Mouse (Mus musculus) MEL (cell line): ENCODE results near the gene Xpo6. TPM values are rescaled to one million over a fixed set of nuclear protein-coding genes. Genes with fewer than 3 reads are reported as not detected.

Experiments
- DNase-seq: peaks from one replicate; pipeline ENCODE4 v3.0.0; 2011; ENCODE audit warnings: low read depth, low spot score
- H3K27ac ChIP-seq: 2 replicates; pipeline ENCODE4 v1.5.1; 2012; ENCODE audit warnings: low read depth, mild to moderate bottlenecking, control low read depth, low read length, moderate library complexity; ENCODE audit not compliant: control insufficient read depth
- H3K27me3 ChIP-seq, 2 experiments: fragments of 150-350 bp in 1 of 2; sonication (generic) in 1 of 2; 2 replicates each; pipeline ENCODE4 v1.6.1; 2012; ENCODE audit warnings: low read length in 2 of 2, mild to moderate bottlenecking in 2 of 2, improper control_type of control experiment in 1 of 2, moderate library complexity in 1 of 2; ENCODE audit not compliant: insufficient read depth in 2 of 2, control insufficient read depth in 1 of 2
- H3K36me3 ChIP-seq, 2 experiments: 2 replicates each; pipeline ENCODE4 v1.6.1; 2012 to 2014; ENCODE audit warnings: low read length in 2 of 2, improper control_type of control experiment in 1 of 2, inconsistent platforms in 1 of 2, mild to moderate bottlenecking in 1 of 2; ENCODE audit not compliant: insufficient read depth in 2 of 2, control insufficient read depth in 1 of 2
- H3K4me1 ChIP-seq, 2 experiments: fragments of 150-350 bp in 1 of 2; sonication (generic) in 1 of 2; 2 replicates each; pipeline ENCODE4 v1.6.1; 2012; ENCODE audit warnings: low read length in 2 of 2, improper control_type of control experiment in 1 of 2, mild to moderate bottlenecking in 1 of 2; ENCODE audit not compliant: insufficient read depth in 2 of 2, control insufficient read depth in 1 of 2
- H3K4me3 ChIP-seq, 2 experiments: fragments of 150-350 bp in 1 of 2; sonication (generic) in 1 of 2; 2 replicates each; pipeline ENCODE4 v1.5.1; 2012; ENCODE audit warnings: low read depth in 2 of 2, low read length in 2 of 2, mild to moderate bottlenecking in 2 of 2, moderate library complexity in 2 of 2, control low read depth in 1 of 2, improper control_type of control experiment in 1 of 2; ENCODE audit not compliant: control insufficient read depth in 1 of 2, insufficient read depth in 1 of 2
- H3K79me2 ChIP-seq: 2 replicates; pipeline ENCODE4 v1.6.1; 2012; ENCODE audit warnings: mild to moderate bottlenecking, low read length, moderate library complexity; ENCODE audit not compliant: control insufficient read depth, poor library complexity, insufficient read depth
- H3K9ac ChIP-seq: 2 replicates; pipeline ENCODE4 v1.6.1; 2012; ENCODE audit warnings: low read depth, mild to moderate bottlenecking, control low read depth, low read length, moderate library complexity; ENCODE audit not compliant: control insufficient read depth, poor library complexity, severe bottlenecking
- H3K9me3 ChIP-seq: fragments of 150-350 bp; sonication (generic); replicated peaks from 2 replicates; pipeline ENCODE4 v1.6.1; 2012; ENCODE audit warnings: mild to moderate bottlenecking, low read length, improper control_type of control experiment, moderate library complexity; ENCODE audit not compliant: insufficient read depth
- CHD1 ChIP-seq: IDR thresholded peaks from 2 replicates; pipeline ENCODE4 v1.6.1; 2012; ENCODE audit warnings: low read depth, mild to moderate bottlenecking, inconsistent platforms, low read length, improper control_type of control experiment
- E2F4 ChIP-seq: IDR thresholded peaks from 2 replicates; pipeline ENCODE4 v1.6.1; 2011; ENCODE audit warnings: low read depth, low read length, improper control_type of control experiment, borderline replicate concordance
- GABPA ChIP-seq: IDR thresholded peaks from 2 replicates; pipeline ENCODE4 v1.6.1; 2012; ENCODE audit warnings: low read depth, mild to moderate bottlenecking, inconsistent platforms, low read length, improper control_type of control experiment, moderate library complexity
- GATA1 ChIP-seq: IDR thresholded peaks from 2 replicates; pipeline ENCODE4 v1.6.1; 2011; ENCODE audit warnings: low read depth, low read length, improper control_type of control experiment
- HCFC1 ChIP-seq: IDR thresholded peaks from 2 replicates; pipeline ENCODE4 v1.6.1; 2012; ENCODE audit warnings: low read depth, mild to moderate bottlenecking, inconsistent platforms, low read length, improper control_type of control experiment, moderate library complexity
- KAT2A ChIP-seq: conservative IDR thresholded peaks from 2 replicates; pipeline ENCODE4 v1.6.1; 2012; ENCODE audit warnings: low read depth, low read length, improper control_type of control experiment, inconsistent platforms
- MAFK ChIP-seq: IDR thresholded peaks from 2 replicates; pipeline ENCODE4 v1.6.1; 2011; ENCODE audit warnings: low read depth, mild to moderate bottlenecking, low read length, improper control_type of control experiment, borderline replicate concordance
- MEF2A ChIP-seq: IDR thresholded peaks from 2 replicates; pipeline ENCODE4 v1.6.1; 2014; ENCODE audit warnings: low read depth, mild to moderate bottlenecking, inconsistent platforms, low read length, improper control_type of control experiment; ENCODE audit not compliant: poor library complexity, insufficient replicate concordance, severe bottlenecking; ENCODE audit errors: extremely low read depth
- MXI1 ChIP-seq: IDR thresholded peaks from 2 replicates; pipeline ENCODE4 v1.6.1; 2011; ENCODE audit warnings: mild to moderate bottlenecking, low read depth, low read length, improper control_type of control experiment
- NELFE ChIP-seq: IDR thresholded peaks from 2 replicates; pipeline ENCODE4 v1.6.1; 2011; ENCODE audit warnings: low read depth, low read length, improper control_type of control experiment
- POLR2A ChIP-seq, 2 experiments: IDR thresholded peaks; 2 replicates each; pipeline ENCODE4 v1.6.1; 2011 to 2012; ENCODE audit warnings: low read length in 2 of 2, mild to moderate bottlenecking in 2 of 2, control low read depth in 1 of 2, improper control_type of control experiment in 1 of 2, low read depth in 1 of 2, moderate library complexity in 1 of 2; ENCODE audit not compliant: control insufficient read depth in 1 of 2, insufficient read depth in 1 of 2, poor library complexity in 1 of 2
- RCOR1 ChIP-seq: IDR thresholded peaks from 2 replicates; pipeline ENCODE4 v1.6.1; 2012; ENCODE audit warnings: low read depth, mild to moderate bottlenecking, inconsistent platforms, low read length, improper control_type of control experiment
- SIN3A ChIP-seq: IDR thresholded peaks from 2 replicates; pipeline ENCODE4 v1.6.1; 2012; ENCODE audit warnings: low read length, improper control_type of control experiment, inconsistent platforms
- TAL1 ChIP-seq: IDR thresholded peaks from 2 replicates; pipeline ENCODE4 v1.6.1; 2012; ENCODE audit warnings: mild to moderate bottlenecking, inconsistent platforms, low read length, moderate library complexity, mixed read lengths
- UBTF ChIP-seq: IDR thresholded peaks from 2 replicates; pipeline ENCODE4 v1.6.1; 2012; ENCODE audit warnings: low read depth, mild to moderate bottlenecking, inconsistent platforms, low read length, improper control_type of control experiment, moderate library complexity, borderline replicate concordance; ENCODE audit not compliant: insufficient read depth
- USF2 ChIP-seq, 2 experiments: IDR thresholded peaks; 2 replicates each; pipeline ENCODE4 v1.6.1; 2011 to 2012; ENCODE audit warnings: improper control_type of control experiment in 2 of 2, low read length in 2 of 2, borderline replicate concordance in 1 of 2, inconsistent platforms in 1 of 2, low read depth in 1 of 2, mild to moderate bottlenecking in 1 of 2; ENCODE audit not compliant: insufficient read depth in 1 of 2
- ZNF384 ChIP-seq: IDR thresholded peaks from 2 replicates; pipeline ENCODE4 v1.6.1; 2012; ENCODE audit warnings: low read depth, mild to moderate bottlenecking, inconsistent platforms, low read length, improper control_type of control experiment
- polyA plus RNA-seq, 2 experiments: library from polyadenylated mRNA; stranded (reverse) in 1 of 2; unstranded in 1 of 2; fragments of >175 nt in 1 of 2; fragments of >200 nt in 1 of 2; gene quantifications; 2 replicates each; pipeline versions ENCODE4 v1.2.1 to v1.2.4; 2012; ENCODE audit warnings: low replicate concordance in 2 of 2, low read depth in 1 of 2; ENCODE audit not compliant: insufficient read length in 2 of 2, insufficient read depth in 1 of 2, missing spikeins in 1 of 2
- total RNA-seq: library from RNA; depleted of rRNA; stranded (reverse); fragments of 300-350 nt; gene quantifications from 2 replicates; pipeline ENCODE4 v1.2.3, GENCODE M21; 2012

The Xpo6 gene
- total and polyA plus RNA-seq, 3 experiments, result 89.3 to 365 (median 197) TPM

DNA sequence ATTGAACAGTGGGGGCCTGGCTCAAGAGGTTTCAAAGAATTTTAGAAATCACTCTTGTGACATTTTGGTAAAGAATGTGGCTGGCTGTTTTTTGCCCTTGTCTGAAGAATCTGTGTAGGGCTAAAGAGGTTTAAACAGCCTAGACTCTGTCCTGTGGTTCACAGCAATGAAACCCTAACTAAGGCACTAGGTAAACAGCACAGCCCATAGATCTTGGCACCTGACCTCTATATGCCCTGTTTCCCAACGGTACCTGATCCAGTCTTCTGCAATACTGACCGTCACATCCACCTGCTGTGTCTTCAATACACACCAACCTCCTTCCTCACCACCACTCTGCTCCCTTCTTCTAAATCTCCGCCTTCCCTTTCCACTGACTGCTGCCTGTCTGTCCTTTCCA lies 42.1 kb downstream of the Xpo6 start:
- H3K27me3 ChIP-seq, result no peaks in the 10 kb centered on the region
- no peaks in the 10 kb centered on the region for H3K4me1 ChIP-seq
- H3K27ac ChIP-seq, result no peak overlapping the region
- peaks cover 0 to 26% of the 10 kb centered on the region in 2 experiments; a peak in 2 of 4 replicates for H3K36me3 ChIP-seq
- no peak overlapping the region for H3K9ac ChIP-seq
- no peaks in the 10 kb centered on the region; the same call in 1 of the 2 replicates for H3K79me2 ChIP-seq
- no peaks in the 10 kb centered on the region for H3K9me3 ChIP-seq
- DNase-seq, result no peak
- TF ChIP-seq MEF2A, result no peak
- no peak for TF ChIP-seq ZNF384
- TF ChIP-seq, all 39 proteins: peak for 0
- no peak overlapping the region for H3K4me3 ChIP-seq

DNA sequence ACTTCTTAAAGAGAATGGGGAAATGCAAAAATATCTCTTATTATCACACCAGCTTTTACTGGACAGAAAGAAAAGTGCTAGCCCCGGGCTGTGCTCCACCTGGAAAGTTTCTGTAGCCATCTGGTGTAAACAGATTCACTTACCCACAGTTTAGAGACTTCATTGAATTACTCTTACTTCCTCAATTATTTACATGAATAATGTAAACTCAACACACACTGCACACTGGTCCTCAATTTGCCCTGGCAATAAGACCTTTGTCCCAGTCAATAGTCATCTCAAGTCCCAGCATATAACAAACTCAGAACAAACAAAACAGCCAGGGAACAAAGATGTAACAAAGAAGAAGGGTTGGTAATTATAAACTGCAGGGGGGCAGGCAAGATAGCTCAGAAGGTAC lies 44.6 kb downstream of the Xpo6 start:
- no peaks in the 10 kb centered on the region for H3K27me3 ChIP-seq
- no peak overlapping the region for H3K9ac ChIP-seq
- H3K79me2 ChIP-seq, result no peaks in the 10 kb centered on the region
- no peak for TF ChIP-seq HCFC1
- TF ChIP-seq KAT2A, result no peak
- no peak for TF ChIP-seq TAL1
- no peak for TF ChIP-seq USF2 (IDR thresholded peaks at IDR 0.05; ENCODE audit: borderline replicate concordance in 1 of 2, insufficient read depth in 1 of 2, low read depth in 1 of 2, low read length in 2 of 2)
- TF ChIP-seq SIN3A, result no peak
- TF ChIP-seq MAFK, result no peak
- no peak for TF ChIP-seq MXI1
- no peak for TF ChIP-seq UBTF
- TF ChIP-seq RCOR1, result no peak
- no peak for TF ChIP-seq POLR2A (IDR thresholded peaks at IDR 0.05; ENCODE audit: control insufficient read depth in 1 of 2, insufficient read depth in 1 of 2, low read depth in 1 of 2, low read length in 2 of 2, poor library complexity in 1 of 2)
- TF ChIP-seq E2F4, result no peak
- no peak for TF ChIP-seq GABPA
- TF ChIP-seq CHD1, result no peak
- TF ChIP-seq NELFE, result no peak
- no peak for TF ChIP-seq GATA1
- no peak for DNase-seq
- no peaks in the 10 kb centered on the region for H3K4me1 ChIP-seq
- no peak overlapping the region for H3K27ac ChIP-seq
- H3K4me3 ChIP-seq, result no peak overlapping the region
- no peaks in the 10 kb centered on the region for H3K9me3 ChIP-seq
- peaks cover 0 to 28% of the 10 kb centered on the region in 2 experiments; a peak in 2 of 4 replicates for H3K36me3 ChIP-seq
